Mouse (Mus musculus) cerebellum, adult 2 months (tissue): ENCODE results near the gene Sac3d1.

Experiments
- CTCF ChIP-seq: fragments of 200-500 bp; IDR thresholded peaks from 2 replicates; pipeline ENCODE4 v1.5.1; 2011; ENCODE audit warnings: low read depth, mild to moderate bottlenecking, control low read depth, low read length, moderate library complexity, borderline replicate concordance; ENCODE audit not compliant: insufficient read depth
- POLR2A ChIP-seq: fragments of 200-500 bp; IDR thresholded peaks from 2 replicates; pipeline ENCODE4 v1.6.1; 2011; ENCODE audit warnings: low read length, control low read depth, borderline replicate concordance; ENCODE audit not compliant: insufficient read depth

GRCm38 (mm10) chr19:6140374-6140677 is 21.9 kb upstream of the Sac3d1 start:
- no peak for TF ChIP-seq CTCF
- TF ChIP-seq POLR2A: no peak
